Mouse (Mus musculus) MEL (cell line): ENCODE results near the gene Tubal3. TPM values are rescaled to one million over a fixed set of nuclear protein-coding genes. Genes with fewer than 3 reads are reported as not detected.

ENCODE experiments used
- DNase-seq: peaks from one replicate; pipeline ENCODE4 v3.0.0; 2011; ENCODE audit warnings: low read depth, low spot score
- H3K27ac ChIP-seq: 2 replicates; pipeline ENCODE4 v1.5.1; 2012; ENCODE audit warnings: low read depth, mild to moderate bottlenecking, control low read depth, low read length, moderate library complexity; ENCODE audit not compliant: control insufficient read depth
- H3K27me3 ChIP-seq, 2 experiments: fragments of 150-350 bp in 1 of 2; sonication (generic) in 1 of 2; 2 replicates each; pipeline ENCODE4 v1.6.1; 2012; ENCODE audit warnings: low read length in 2 of 2, mild to moderate bottlenecking in 2 of 2, improper control_type of control experiment in 1 of 2, moderate library complexity in 1 of 2; ENCODE audit not compliant: insufficient read depth in 2 of 2, control insufficient read depth in 1 of 2
- H3K36me3 ChIP-seq, 2 experiments: 2 replicates each; pipeline ENCODE4 v1.6.1; 2012 to 2014; ENCODE audit warnings: low read length in 2 of 2, improper control_type of control experiment in 1 of 2, inconsistent platforms in 1 of 2, mild to moderate bottlenecking in 1 of 2; ENCODE audit not compliant: insufficient read depth in 2 of 2, control insufficient read depth in 1 of 2
- H3K4me1 ChIP-seq, 2 experiments: fragments of 150-350 bp in 1 of 2; sonication (generic) in 1 of 2; 2 replicates each; pipeline ENCODE4 v1.6.1; 2012; ENCODE audit warnings: low read length in 2 of 2, improper control_type of control experiment in 1 of 2, mild to moderate bottlenecking in 1 of 2; ENCODE audit not compliant: insufficient read depth in 2 of 2, control insufficient read depth in 1 of 2
- H3K4me3 ChIP-seq, 2 experiments: fragments of 150-350 bp in 1 of 2; sonication (generic) in 1 of 2; 2 replicates each; pipeline ENCODE4 v1.5.1; 2012; ENCODE audit warnings: low read depth in 2 of 2, low read length in 2 of 2, mild to moderate bottlenecking in 2 of 2, moderate library complexity in 2 of 2, control low read depth in 1 of 2, improper control_type of control experiment in 1 of 2; ENCODE audit not compliant: control insufficient read depth in 1 of 2, insufficient read depth in 1 of 2
- H3K79me2 ChIP-seq: 2 replicates; pipeline ENCODE4 v1.6.1; 2012; ENCODE audit warnings: mild to moderate bottlenecking, low read length, moderate library complexity; ENCODE audit not compliant: control insufficient read depth, poor library complexity, insufficient read depth
- H3K9ac ChIP-seq: 2 replicates; pipeline ENCODE4 v1.6.1; 2012; ENCODE audit warnings: low read depth, mild to moderate bottlenecking, control low read depth, low read length, moderate library complexity; ENCODE audit not compliant: control insufficient read depth, poor library complexity, severe bottlenecking
- H3K9me3 ChIP-seq: fragments of 150-350 bp; sonication (generic); replicated peaks from 2 replicates; pipeline ENCODE4 v1.6.1; 2012; ENCODE audit warnings: mild to moderate bottlenecking, low read length, improper control_type of control experiment, moderate library complexity; ENCODE audit not compliant: insufficient read depth
- BHLHE40 ChIP-seq: IDR thresholded peaks from 2 replicates; pipeline ENCODE4 v1.6.1; 2012; ENCODE audit warnings: low read depth, mild to moderate bottlenecking, inconsistent platforms, low read length, improper control_type of control experiment, borderline replicate concordance
- E2F4 ChIP-seq: IDR thresholded peaks from 2 replicates; pipeline ENCODE4 v1.6.1; 2011; ENCODE audit warnings: low read depth, low read length, improper control_type of control experiment, borderline replicate concordance
- ELF1 ChIP-seq: IDR thresholded peaks from 2 replicates; pipeline ENCODE4 v1.6.1; 2014; ENCODE audit warnings: low read depth, mild to moderate bottlenecking, inconsistent platforms, low read length, improper control_type of control experiment, moderate library complexity
- ETS1 ChIP-seq: IDR thresholded peaks from 2 replicates; pipeline ENCODE4 v1.6.1; 2012; ENCODE audit warnings: low read depth, mild to moderate bottlenecking, inconsistent platforms, low read length, improper control_type of control experiment, moderate library complexity
- GABPA ChIP-seq: IDR thresholded peaks from 2 replicates; pipeline ENCODE4 v1.6.1; 2012; ENCODE audit warnings: low read depth, mild to moderate bottlenecking, inconsistent platforms, low read length, improper control_type of control experiment, moderate library complexity
- HCFC1 ChIP-seq: IDR thresholded peaks from 2 replicates; pipeline ENCODE4 v1.6.1; 2012; ENCODE audit warnings: low read depth, mild to moderate bottlenecking, inconsistent platforms, low read length, improper control_type of control experiment, moderate library complexity
- JUND ChIP-seq: IDR thresholded peaks from 2 replicates; pipeline ENCODE4 v1.6.1; 2011; ENCODE audit warnings: low read depth, mild to moderate bottlenecking, improper control_type of control experiment, low read length
- KAT2A ChIP-seq: conservative IDR thresholded peaks from 2 replicates; pipeline ENCODE4 v1.6.1; 2012; ENCODE audit warnings: low read depth, low read length, improper control_type of control experiment, inconsistent platforms
- MAFK ChIP-seq: IDR thresholded peaks from 2 replicates; pipeline ENCODE4 v1.6.1; 2011; ENCODE audit warnings: low read depth, mild to moderate bottlenecking, low read length, improper control_type of control experiment, borderline replicate concordance
- MAX ChIP-seq: IDR thresholded peaks from 2 replicates; pipeline ENCODE4 v1.6.1; 2011; ENCODE audit warnings: low read length, improper control_type of control experiment
- MYB ChIP-seq: IDR thresholded peaks from 2 replicates; pipeline ENCODE4 v1.6.1; 2011; ENCODE audit warnings: mild to moderate bottlenecking, low read depth, low read length, improper control_type of control experiment
- SIN3A ChIP-seq: IDR thresholded peaks from 2 replicates; pipeline ENCODE4 v1.6.1; 2012; ENCODE audit warnings: low read length, improper control_type of control experiment, inconsistent platforms
- SMC3 ChIP-seq: IDR thresholded peaks from 2 replicates; pipeline ENCODE4 v1.6.1; 2011; ENCODE audit warnings: low read depth, low read length, improper control_type of control experiment
- TAL1 ChIP-seq: IDR thresholded peaks from 2 replicates; pipeline ENCODE4 v1.6.1; 2012; ENCODE audit warnings: mild to moderate bottlenecking, inconsistent platforms, low read length, moderate library complexity, mixed read lengths
- TBP ChIP-seq: IDR thresholded peaks from 2 replicates; pipeline ENCODE4 v1.8.0; 2011; ENCODE audit warnings: low read depth, low read length, improper control_type of control experiment
- UBTF ChIP-seq: IDR thresholded peaks from 2 replicates; pipeline ENCODE4 v1.6.1; 2012; ENCODE audit warnings: low read depth, mild to moderate bottlenecking, inconsistent platforms, low read length, improper control_type of control experiment, moderate library complexity, borderline replicate concordance; ENCODE audit not compliant: insufficient read depth
- USF2 ChIP-seq, 2 experiments: IDR thresholded peaks; 2 replicates each; pipeline ENCODE4 v1.6.1; 2011 to 2012; ENCODE audit warnings: improper control_type of control experiment in 2 of 2, low read length in 2 of 2, borderline replicate concordance in 1 of 2, inconsistent platforms in 1 of 2, low read depth in 1 of 2, mild to moderate bottlenecking in 1 of 2; ENCODE audit not compliant: insufficient read depth in 1 of 2
- ZMIZ1 ChIP-seq: IDR thresholded peaks from 2 replicates; pipeline ENCODE4 v1.6.1; 2012; ENCODE audit warnings: low read depth, mild to moderate bottlenecking, inconsistent platforms, low read length, improper control_type of control experiment, moderate library complexity
- polyA plus RNA-seq, 2 experiments: library from polyadenylated mRNA; stranded (reverse) in 1 of 2; unstranded in 1 of 2; fragments of >175 nt in 1 of 2; fragments of >200 nt in 1 of 2; gene quantifications; 2 replicates each; pipeline versions ENCODE4 v1.2.1 to v1.2.4; 2012; ENCODE audit warnings: low replicate concordance in 2 of 2, low read depth in 1 of 2; ENCODE audit not compliant: insufficient read length in 2 of 2, insufficient read depth in 1 of 2, missing spikeins in 1 of 2
- total RNA-seq: library from RNA; depleted of rRNA; stranded (reverse); fragments of 300-350 nt; gene quantifications from 2 replicates; pipeline ENCODE4 v1.2.3, GENCODE M21; 2012

The Tubal3 gene
- total and polyA plus RNA-seq, 3 experiments: not detected

GRCm38 (mm10) chr13:3889111-3889510 is 29.0 kb upstream of the Tubal3 start:
- Histone ChIP-seq H3K27ac (no peak overlapping the region), H3K4me3 (no peak overlapping the region), H3K9me3 (no peaks in the 10 kb centered on the region), H3K79me2 (peaks cover 27% of the 10 kb centered on the region), H3K36me3 (peaks cover 19 to 21% of the 10 kb centered on the region in 2 experiments), H3K9ac (no peak overlapping the region), H3K4me1 (peaks cover 2 to 4% of the 10 kb centered on the region in 2 experiments; a peak in 2 of 4 replicates), H3K27me3 (no peaks in the 10 kb centered on the region)
- no peak for DNase-seq
- no peak for TF ChIP-seq MAFK
- TF ChIP-seq E2F4: no peak
- no peak for TF ChIP-seq MAX
- no peak for TF ChIP-seq MYB
- TF ChIP-seq ZMIZ1: no peak
- TF ChIP-seq GABPA: no peak

GRCm38 (mm10) chr13:3890061-3890460 is 28.0 kb upstream of the Tubal3 start:
- no peak for TF ChIP-seq MAFK
- no peak for TF ChIP-seq BHLHE40
- no peak for TF ChIP-seq JUND
- no peak for TF ChIP-seq TBP
- no peak for TF ChIP-seq GABPA
- no peak for TF ChIP-seq ETS1
- TF ChIP-seq TAL1: no peak
- no peak for TF ChIP-seq UBTF
- TF ChIP-seq HCFC1: no peak
- TF ChIP-seq USF2 (IDR thresholded peaks at IDR 0.05; ENCODE audit: borderline replicate concordance in 1 of 2, insufficient read depth in 1 of 2, low read depth in 1 of 2, low read length in 2 of 2): no peak
- TF ChIP-seq SIN3A: no peak
- no peak for TF ChIP-seq ELF1
- no peak for TF ChIP-seq MAX
- TF ChIP-seq KAT2A: no peak
- no peak for TF ChIP-seq SMC3
- no peaks in the 10 kb centered on the region for H3K27me3 ChIP-seq
- H3K27ac ChIP-seq: no peak overlapping the region
- DNase-seq: no peak
- H3K4me1 ChIP-seq: peaks cover 2 to 4% of the 10 kb centered on the region in 2 experiments; a peak in 2 of 4 replicates
- H3K4me3 ChIP-seq: no peak overlapping the region
- no peak overlapping the region for H3K9ac ChIP-seq
- no peaks in the 10 kb centered on the region for H3K9me3 ChIP-seq
- H3K79me2 ChIP-seq: peaks cover 27% of the 10 kb centered on the region
- H3K36me3 ChIP-seq: peaks cover 16 to 21% of the 10 kb centered on the region in 2 experiments
